Mouse (Mus musculus): ENCODE measurements around the gene Uvrag. TPM values are rescaled to one million over a fixed set of nuclear protein-coding genes. Genes with fewer than 3 reads are reported as not detected.

The Uvrag gene
- total RNA-seq, 2 experiments from 2014 or later = 50.2 to 54.0 TPM

- intact Hi-C loops (cut with DNase I) = no loop called here
- no peak for DNase-seq (ENCODE audit: low spot score in 2 of 2)
Measured at GRCm38 (mm10) chr7:98922984-98923383, 218.0 kb downstream of the Uvrag start.

DNA sequence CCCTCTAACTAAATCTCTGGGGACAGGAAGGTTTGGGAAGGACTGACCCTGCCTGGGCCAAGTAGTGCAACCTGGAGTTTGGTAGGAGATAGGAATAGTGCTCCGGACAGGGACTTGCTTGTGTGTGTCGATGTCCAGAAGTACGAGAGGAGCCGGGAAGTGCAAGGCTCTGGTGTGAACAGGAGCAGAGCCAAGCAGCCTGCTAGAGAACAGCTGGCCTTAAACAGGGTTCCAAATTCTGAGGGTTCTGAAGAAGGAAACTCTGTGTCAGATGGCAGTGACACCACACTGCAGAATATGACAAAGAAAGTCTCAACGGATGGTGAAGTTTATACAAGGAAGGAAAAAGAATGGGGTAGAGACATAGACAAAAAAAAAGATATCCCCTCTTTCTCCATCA, 223.5 kb downstream of the Uvrag start:
- no peak for DNase-seq (ENCODE audit: low spot score in 2 of 2)
- intact Hi-C loops (cut with DNase I) = no loop called here

DNA sequence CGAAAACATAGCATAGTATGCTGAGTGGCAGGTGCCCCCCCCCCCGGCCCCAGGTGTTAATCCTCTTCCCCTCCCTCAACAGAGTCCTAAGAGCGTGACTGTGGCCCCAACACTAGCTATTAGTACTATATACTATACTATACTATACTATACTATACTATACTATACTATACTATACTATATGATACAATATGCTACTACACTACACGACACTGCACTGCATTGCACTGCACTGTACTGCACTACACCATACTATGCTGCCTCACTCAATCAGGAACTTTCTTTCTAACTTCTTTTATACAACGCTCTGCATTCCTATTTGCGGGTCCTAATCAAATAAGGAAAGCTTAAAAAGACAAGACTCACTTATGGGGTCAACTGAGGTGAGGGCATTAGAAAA, 224.4 kb downstream of the Uvrag start:
- no peak for DNase-seq (ENCODE audit: low spot score in 2 of 2)
- intact Hi-C loops (cut with DNase I) = no loop called here

- DNase-seq (ENCODE audit: low spot score in 2 of 2) = no peak
- intact Hi-C loops (cut with DNase I) = no loop called here
Measured at GRCm38 (mm10) chr7:98912953-98913360, 228.0 kb downstream of the Uvrag start.

DNA sequence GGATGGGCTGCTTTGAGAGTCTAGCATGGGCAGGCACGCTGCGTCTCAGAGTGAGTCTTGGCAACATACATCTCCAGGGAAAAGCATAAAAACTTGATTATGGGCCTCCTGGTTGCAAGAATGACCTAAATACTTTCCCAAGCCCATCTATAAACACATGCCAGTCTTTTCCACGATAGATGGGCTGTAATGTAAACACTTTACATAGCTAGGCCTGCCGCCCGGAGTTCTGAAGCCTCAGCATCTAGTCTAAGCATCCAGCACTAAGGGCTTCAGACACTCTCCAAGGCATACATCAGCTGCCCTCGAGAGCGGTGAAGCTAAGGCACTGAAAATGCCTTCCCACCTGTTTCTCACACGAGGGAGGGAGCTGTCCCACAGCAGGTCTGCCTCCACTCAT, 229.7 kb downstream of the Uvrag start:
- intact Hi-C loops (cut with DNase I) = no loop called here
- no peak for DNase-seq (ENCODE audit: low spot score in 2 of 2)

DNA sequence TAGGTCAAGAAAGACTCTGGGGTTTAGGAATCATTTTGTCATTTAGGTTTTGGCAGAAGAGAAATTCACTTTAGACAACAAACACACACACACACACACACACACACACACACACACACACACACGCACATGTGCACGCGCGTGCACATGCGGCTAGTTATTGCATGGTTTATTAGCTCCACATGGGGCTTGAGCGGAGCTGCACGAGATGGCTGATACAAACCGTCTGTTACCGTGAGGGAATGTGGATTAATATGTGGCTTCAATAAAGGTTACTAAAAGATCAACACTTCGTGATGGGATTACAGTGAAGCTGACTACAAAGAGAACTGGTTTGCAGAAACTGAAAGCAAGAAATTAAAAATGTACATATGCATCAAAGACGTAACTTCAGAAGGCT, 230.2 kb downstream of the Uvrag start:
- intact Hi-C loops (cut with DNase I) = no loop called here
- DNase-seq (ENCODE audit: low spot score in 2 of 2) = no peak

DNA sequence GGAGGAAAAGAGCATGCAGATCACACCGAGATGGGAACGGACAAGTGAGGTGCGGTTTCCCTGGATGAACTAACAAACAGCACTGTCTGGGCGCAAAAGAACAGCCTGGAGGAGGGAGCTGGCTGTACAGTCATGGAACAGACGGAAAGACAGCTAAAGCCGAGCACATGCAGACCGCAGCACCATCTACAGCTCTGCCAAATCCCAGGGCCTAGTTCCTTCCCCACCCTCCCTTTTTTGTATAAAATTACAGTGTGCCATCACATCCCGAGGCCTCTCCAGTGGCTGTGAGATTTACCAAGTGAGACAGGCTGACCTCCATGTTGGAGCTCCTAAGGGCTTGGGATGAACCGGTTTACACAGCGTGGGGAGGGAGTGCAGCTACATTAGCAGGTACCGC, 230.8 kb downstream of the Uvrag start:
- intact Hi-C loops (cut with DNase I) = no loop called here
- no peak for DNase-seq (ENCODE audit: low spot score in 2 of 2)

DNA sequence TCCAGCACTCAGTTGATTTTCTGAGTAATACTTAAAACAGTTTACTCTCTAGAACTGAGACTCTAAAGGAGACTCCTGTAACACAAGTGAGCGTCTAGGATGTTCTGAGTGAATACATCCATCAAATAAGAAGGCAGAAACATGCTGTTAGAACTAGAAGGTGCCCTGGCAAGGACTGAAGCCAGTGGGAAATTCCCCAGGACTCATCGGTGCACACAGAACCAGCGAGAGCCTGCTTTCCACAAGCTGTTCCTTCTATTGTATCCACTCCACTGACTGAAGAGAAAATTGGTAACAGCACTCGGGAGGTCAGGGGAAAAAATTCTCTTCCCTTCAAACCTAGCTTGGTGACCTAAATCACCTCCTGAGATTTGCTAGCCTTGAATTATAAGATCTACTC, 233.5 kb downstream of the Uvrag start:
- no peak for DNase-seq (ENCODE audit: low spot score in 2 of 2)
- intact Hi-C loops (cut with DNase I) = no loop called here

- no peak for DNase-seq (ENCODE audit: low spot score in 2 of 2)
- intact Hi-C loops (cut with DNase I) = no loop called here
Measured at GRCm38 (mm10) chr7:98904659-98905362, 236.1 kb downstream of the Uvrag start.

- intact Hi-C loops (cut with DNase I) = no loop called here
- DNase-seq (ENCODE audit: low spot score in 2 of 2) = no peak
Measured at GRCm38 (mm10) chr7:98903884-98904283, 237.1 kb downstream of the Uvrag start.

DNA sequence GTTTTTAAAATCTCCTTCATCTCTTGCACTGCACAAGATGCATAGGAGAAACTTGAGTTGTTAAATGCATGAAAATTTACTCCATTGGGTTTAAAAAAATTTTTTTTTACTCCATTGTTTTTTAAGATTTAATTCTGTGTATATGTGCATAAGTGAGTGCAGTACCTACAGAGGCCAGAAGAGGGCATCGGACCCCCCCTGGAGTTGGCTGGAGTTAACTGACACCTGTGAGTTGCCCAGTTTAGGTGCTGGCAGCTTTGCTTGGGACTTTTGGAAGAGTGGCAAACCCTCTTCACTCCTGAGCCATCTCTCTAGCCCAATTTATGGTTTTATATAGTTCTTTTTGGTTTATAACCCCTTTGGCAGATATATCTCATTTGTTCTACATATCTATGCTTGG, 239.8 kb downstream of the Uvrag start:
- intact Hi-C loops (cut with DNase I) = no loop called here
- no peak for DNase-seq (ENCODE audit: low spot score in 2 of 2)

- intact Hi-C loops (cut with DNase I) = no loop called here
- no peak for DNase-seq (ENCODE audit: low spot score in 2 of 2)
Measured at GRCm38 (mm10) chr7:98899815-98900214, 241.1 kb downstream of the Uvrag start.

- intact Hi-C loops (cut with DNase I) = no loop called here
- peak; percentile 45 to 59 for DNase-seq (ENCODE audit: low spot score in 2 of 2)
Measured at GRCm38 (mm10) chr7:98897323-98897722, 243.6 kb downstream of the Uvrag start.

- intact Hi-C loops (cut with DNase I) = no loop called here
- DNase-seq (ENCODE audit: low spot score in 2 of 2) = no peak
Measured at GRCm38 (mm10) chr7:98895501-98896095, 245.3 kb downstream of the Uvrag start.

GRCm38 (mm10) chr7:98894768-98895167, 246.2 kb downstream of the Uvrag start:
- intact Hi-C loops (cut with DNase I) = no loop called here
- no peak for DNase-seq (ENCODE audit: low spot score in 2 of 2)

- intact Hi-C loops (cut with DNase I) = no loop called here
- no peak for DNase-seq (ENCODE audit: low spot score in 2 of 2)
Measured at GRCm38 (mm10) chr7:98894305-98894704, 246.6 kb downstream of the Uvrag start.

- intact Hi-C loops (cut with DNase I) = no loop called here
- no peak for DNase-seq (ENCODE audit: low spot score in 2 of 2)
Measured at GRCm38 (mm10) chr7:98893144-98893543, 247.8 kb downstream of the Uvrag start.

- no peak for DNase-seq (ENCODE audit: low spot score in 2 of 2)
- intact Hi-C loops (cut with DNase I) = no loop called here
Measured at GRCm38 (mm10) chr7:98889211-98889610, 251.7 kb downstream of the Uvrag start.

DNA sequence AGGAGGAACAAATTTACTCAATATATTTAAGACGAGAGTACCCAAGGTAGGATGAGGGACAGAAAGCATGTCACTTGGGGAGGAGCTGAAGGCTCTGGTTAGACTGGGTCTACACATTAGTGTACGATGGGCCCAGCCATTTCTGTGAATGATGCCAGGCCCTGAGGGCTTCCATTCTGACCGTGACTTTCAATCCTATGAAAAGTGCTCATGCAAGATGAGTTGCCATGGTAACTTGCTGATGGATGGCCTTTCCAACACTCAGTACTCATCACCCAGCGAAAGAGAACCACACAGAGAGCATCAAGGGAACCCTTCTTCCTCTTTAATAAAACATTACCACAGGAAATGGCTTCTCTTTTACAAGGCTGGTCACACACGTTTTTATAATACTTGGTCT, 252.1 kb downstream of the Uvrag start:
- intact Hi-C loops (cut with DNase I) = no loop called here
- no peak for DNase-seq (ENCODE audit: low spot score in 2 of 2)

GRCm38 (mm10) chr7:98887811-98888261, 253.1 kb downstream of the Uvrag start:
- intact Hi-C loops (cut with DNase I) = no loop called here

GRCm38 (mm10) chr7:98881887-98882286, 259.1 kb downstream of the Uvrag start:
- no peak for DNase-seq (ENCODE audit: low spot score in 2 of 2)

More at GRCm38 (mm10) chr7:98887811-98888261, 253.1 kb downstream of the Uvrag start:
- no peak for DNase-seq (ENCODE audit: low spot score in 2 of 2)

More at GRCm38 (mm10) chr7:98881887-98882286, 259.1 kb downstream of the Uvrag start:
- intact Hi-C loops (cut with DNase I) = no loop called here
